Mouse (Mus musculus) gastrocnemius, postnatal 14 days (tissue): Measurements from ENCODE around the gene Gm36210. TPM values are rescaled to one million over a fixed set of nuclear protein-coding genes. Genes with fewer than 3 reads are reported as not detected.
A peak's percentile ranks its signal among the peaks of the same experiment; 100 is the strongest.

Source experiments
- DNase-seq: peaks from one replicate; pipeline ENCODE4 v3.0.0; 2021; ENCODE audit warnings: mixed read lengths
- intact Hi-C: fragments of 180-260 bp; cut with DNase I; formaldehyde crosslinking; loops from one replicate; pipeline ENCODE4 v1.15.1; 2025; ENCODE audit warnings: low total_unique reads
- long read RNA-seq, 2 experiments: library from polyadenylated mRNA; stranded (forward); transcript quantifications; one replicate each; pipeline ENCODE4 v2.0.0; 2021
- total RNA-seq, 2 experiments: library from RNA; stranded (reverse); gene quantifications; 2 replicates each; pipeline ENCODE4 v1.2.3; 2021

Gene Gm36210
- total RNA-seq: not detected
- long read RNA-seq, experiment 1: 0 reads
- long read RNA-seq, experiment 2: 0 reads

- DNase-seq: no peak
- intact Hi-C loops: no loop called here
These were observed at the start of gene Gm36210 for GRCm38 (mm10) chr7:4906466-4906950. Gm36210 (minus strand) TSS chr7:4906516.

GRCm38 (mm10) chr7:4953815-4954445, 47.6 kb upstream of the Gm36210 start:
- intact Hi-C loops: no loop called here
- no peak for DNase-seq

- intact Hi-C loops: no loop called here
- DNase-seq: no peak
These were observed 44.4 kb upstream of the Gm36210 start for GRCm38 (mm10) chr7:4950561-4951342.

- intact Hi-C loops: no loop called here
- no peak for DNase-seq
These were observed 42.1 kb upstream of the Gm36210 start for GRCm38 (mm10) chr7:4948386-4948785.

GRCm38 (mm10) chr7:4947855-4948254, 41.5 kb upstream of the Gm36210 start:
- intact Hi-C loops: no loop called here
- peak; percentile 89 for DNase-seq

- intact Hi-C loops: loop anchor here (2.0 kb wide), 2 partner anchors 21 to 103 kb away; partner anchors contain the start of gene Sbk2
- DNase-seq: peak; percentile 91
These were observed 37.0 kb upstream of the Gm36210 start for GRCm38 (mm10) chr7:4943223-4943815.

GRCm38 (mm10) chr7:4942673-4943072, 36.4 kb upstream of the Gm36210 start:
- intact Hi-C loops: loop anchor here (2.0 kb wide), 2 partner anchors 22 to 104 kb away; partner anchors contain the start of gene Sbk2
- no peak for DNase-seq

GRCm38 (mm10) chr7:4940068-4940479, 33.8 kb upstream of the Gm36210 start:
- intact Hi-C loops: no loop called here
- DNase-seq: peak; percentile 73

- intact Hi-C loops: no loop called here
These were observed 32.1 kb upstream of the Gm36210 start for GRCm38 (mm10) chr7:4938456-4938855.

GRCm38 (mm10) chr7:4937392-4937791, 31.1 kb upstream of the Gm36210 start:
- intact Hi-C loops: no loop called here
- no peak for DNase-seq

More at GRCm38 (mm10) chr7:4938456-4938855, 32.1 kb upstream of the Gm36210 start:
- peak; percentile 72 for DNase-seq

- intact Hi-C loops: no loop called here
- DNase-seq: no peak
These were observed 30.5 kb upstream of the Gm36210 start for GRCm38 (mm10) chr7:4936832-4937231.

- intact Hi-C loops: no loop called here
- DNase-seq: no peak
These were observed 28.0 kb upstream of the Gm36210 start for GRCm38 (mm10) chr7:4934160-4934914.

GRCm38 (mm10) chr7:4933103-4933502, 26.8 kb upstream of the Gm36210 start:
- intact Hi-C loops: no loop called here
- no peak for DNase-seq

GRCm38 (mm10) chr7:4928323-4928722, 22.0 kb upstream of the Gm36210 start:
- no peak for DNase-seq
- intact Hi-C loops: no loop called here

GRCm38 (mm10) chr7:4927711-4928110, 21.4 kb upstream of the Gm36210 start:
- intact Hi-C loops: no loop called here

GRCm38 (mm10) chr7:4926849-4927248, 20.5 kb upstream of the Gm36210 start:
- DNase-seq: no peak
- intact Hi-C loops: no loop called here

More at GRCm38 (mm10) chr7:4927711-4928110, 21.4 kb upstream of the Gm36210 start:
- DNase-seq: no peak

- intact Hi-C loops: no loop called here
- DNase-seq: peak; percentile 85
These were observed 19.4 kb upstream of the Gm36210 start, which contains the start of gene Ssc5d for GRCm38 (mm10) chr7:4925441-4926381. Ssc5d (plus strand) TSS chr7:4925785.

GRCm38 (mm10) chr7:4924891-4925301, 18.6 kb upstream of the Gm36210 start:
- peak; percentile 70 for DNase-seq
- intact Hi-C loops: no loop called here
